Mouse (Mus musculus): ENCODE results near the gene Dcaf7. TPM values are rescaled to one million over a fixed set of nuclear protein-coding genes. Genes with fewer than 3 reads are reported as not detected.

Dcaf7 gene
- total and polyA plus RNA-seq, 2 experiments from 2014 or later = 115 to 222 TPM

DNA sequence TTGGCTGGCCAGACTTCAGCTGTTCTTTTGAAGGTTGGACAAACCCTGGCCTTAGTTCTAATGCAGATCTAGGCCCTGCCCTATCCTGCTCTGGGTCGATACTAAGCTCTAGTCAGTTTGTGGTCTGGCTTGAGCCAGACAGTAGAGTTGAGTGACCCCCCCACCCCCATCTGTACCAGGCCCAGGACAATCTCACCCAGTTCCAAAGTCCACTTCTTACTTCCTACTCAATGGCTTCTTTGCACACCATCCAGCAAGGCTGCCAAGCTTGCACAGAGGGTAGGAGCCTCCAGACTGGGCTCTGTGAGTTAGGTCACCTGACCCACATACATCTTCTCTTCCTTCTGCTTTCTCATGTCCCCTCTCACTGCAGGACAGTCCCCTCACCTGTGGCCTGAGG, 32.1 kb upstream of the Dcaf7 start:
- Histone ChIP-seq H3K4me3 (ENCODE audit: low read depth, low read length) (no peak overlapping the region), H3K4me1 (ENCODE audit: insufficient read depth) (no peaks in the 10 kb centered on the region), H3K9ac (no peak overlapping the region), H3K36me3 (ENCODE audit: insufficient read depth) (no peaks in the 10 kb centered on the region), H3K27me3 (ENCODE audit: insufficient read depth, low read length) (no peaks in the 10 kb centered on the region; the same call in 1 of the 2 replicates), H3K27ac (ENCODE audit: low read depth, low read length) (no peak overlapping the region), H3K9me3 (ENCODE audit: low read length) (no peaks in the 10 kb centered on the region), H3K4me2 (ENCODE audit: low read depth) (no peak overlapping the region)
- 96% methylated on average over 1 of the region's 1 CpGs for WGBS
- ATAC-seq (no peak), DNase-seq (no peak)
- no peak for TF ChIP-seq CTCF (IDR thresholded peaks at IDR 0.05; ENCODE audit: low read depth)

DNA sequence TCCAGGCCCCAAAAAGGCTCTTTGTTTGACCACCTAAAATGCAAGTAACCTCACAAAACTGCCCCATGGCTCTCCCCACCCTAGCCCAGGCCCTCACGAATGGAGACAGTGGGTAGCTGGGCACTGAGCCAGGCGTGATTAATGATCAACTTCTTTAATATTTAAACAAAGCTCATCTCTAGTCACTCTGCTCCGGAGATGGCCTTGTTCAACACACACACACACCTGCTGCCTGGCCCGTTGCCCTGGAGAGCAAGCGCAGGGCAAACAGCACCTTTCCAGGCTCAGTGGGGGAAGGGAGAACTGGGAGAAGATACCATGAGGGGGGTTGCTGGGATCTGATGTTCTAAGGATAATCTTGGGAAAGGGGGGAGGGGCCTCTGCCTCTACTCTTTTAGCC, 30.7 kb upstream of the Dcaf7 start:
- Histone ChIP-seq H3K4me3 (ENCODE audit: low read depth, low read length) (no peak overlapping the region), H3K27ac (ENCODE audit: low read depth, low read length) (no peak overlapping the region), H3K9ac (no peak overlapping the region), H3K4me2 (ENCODE audit: low read depth) (no peak overlapping the region), H3K36me3 (ENCODE audit: insufficient read depth) (no peaks in the 10 kb centered on the region), H3K27me3 (ENCODE audit: insufficient read depth, low read length) (no peaks in the 10 kb centered on the region; the same call in 1 of the 2 replicates), H3K9me3 (ENCODE audit: low read length) (no peaks in the 10 kb centered on the region), H3K4me1 (ENCODE audit: insufficient read depth) (no peaks in the 10 kb centered on the region)
- DNase-seq (no peak), ATAC-seq (no peak)
- no peak for TF ChIP-seq CTCF (IDR thresholded peaks at IDR 0.05; ENCODE audit: low read depth)
- 36% methylated on average over 5 of the region's 5 CpGs for WGBS

DNA sequence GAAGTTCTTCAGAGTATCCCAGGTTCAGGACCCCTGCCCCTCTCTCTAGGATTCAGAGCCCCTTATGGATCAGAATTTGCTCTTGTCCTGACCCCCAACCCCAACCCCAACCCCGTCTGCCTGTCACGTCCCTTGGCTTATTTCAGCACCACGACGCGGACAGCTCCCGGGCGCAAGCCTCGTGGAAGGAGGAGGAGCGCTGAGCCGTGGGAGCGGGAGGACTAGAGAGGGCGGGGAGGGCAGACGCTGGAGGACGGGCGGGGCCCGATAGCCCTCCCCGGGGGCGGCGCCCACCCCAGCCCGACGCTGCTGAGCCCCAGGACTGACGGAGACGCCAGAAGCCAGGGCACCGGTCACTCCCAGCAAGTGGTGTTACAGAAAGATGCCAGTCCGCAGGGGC, 28.9 kb upstream of the Dcaf7 start, which contains the start of gene Kcnh6:
Gene Kcnh6 (plus strand): TSS at position 304 of the 400 bp plus-strand sequence.
- under 1% methylated on average over 24 of the region's 25 CpGs for WGBS
- Histone ChIP-seq H3K4me3 (ENCODE audit: low read depth, low read length) (peak within 1 kb of the TSS; percentile 17; the same call in 1 of the 2 replicates), H3K27me3 (ENCODE audit: insufficient read depth, low read length) (no peaks in the 10 kb centered on the region; the same call in 1 of the 2 replicates), H3K9ac (no peak within 1 kb of the TSS), H3K4me2 (ENCODE audit: low read depth) (peak within 1 kb of the TSS; percentile 46), H3K9me3 (ENCODE audit: low read length) (no peaks in the 10 kb centered on the region), H3K27ac (ENCODE audit: low read depth, low read length) (no peak within 1 kb of the TSS), H3K4me1 (ENCODE audit: insufficient read depth) (no peaks in the 10 kb centered on the region), H3K36me3 (ENCODE audit: insufficient read depth) (no peaks in the 10 kb centered on the region)
- TF ChIP-seq CTCF (IDR thresholded peaks at IDR 0.05; ENCODE audit: low read depth) = no peak
- ATAC-seq (no peak), DNase-seq (no peak)

DNA sequence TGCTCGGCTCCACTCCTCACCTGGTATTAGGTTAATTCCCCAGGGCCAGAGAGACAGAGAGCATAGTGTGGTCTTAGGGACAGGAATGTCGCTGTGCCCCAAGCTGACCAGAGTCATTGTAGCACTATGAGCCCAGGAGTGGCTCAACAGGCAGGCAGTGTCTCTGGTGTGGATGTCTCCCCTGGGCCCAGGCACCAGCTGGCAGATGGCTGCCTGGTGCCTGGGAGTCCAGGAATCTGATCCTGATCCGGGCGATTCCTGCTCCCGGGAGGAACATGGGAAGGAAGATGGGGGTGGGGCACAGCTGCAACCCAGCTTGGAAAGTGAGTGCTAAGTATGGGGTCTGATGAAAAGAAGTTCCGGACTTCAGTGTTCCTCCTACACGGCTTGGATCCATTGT, 24.0 kb upstream of the Dcaf7 start:
- no peak for TF ChIP-seq CTCF (IDR thresholded peaks at IDR 0.05; ENCODE audit: low read depth)
- Histone ChIP-seq H3K4me3 (ENCODE audit: low read depth, low read length) (no peak overlapping the region), H3K9ac (no peak overlapping the region), H3K9me3 (ENCODE audit: low read length) (no peaks in the 10 kb centered on the region), H3K4me1 (ENCODE audit: insufficient read depth) (peaks cover 6% of the 10 kb centered on the region; the same call in 1 of the 2 replicates), H3K27ac (ENCODE audit: low read depth, low read length) (no peak overlapping the region), H3K4me2 (ENCODE audit: low read depth) (no peak overlapping the region), H3K36me3 (ENCODE audit: insufficient read depth) (no peaks in the 10 kb centered on the region), H3K27me3 (ENCODE audit: insufficient read depth, low read length) (no peaks in the 10 kb centered on the region; the same call in 1 of the 2 replicates)
- WGBS = 53% methylated on average over 7 of the region's 7 CpGs
- DNase-seq = no peak
- no peak for ATAC-seq

- Histone ChIP-seq H3K4me2 (ENCODE audit: low read depth) (no peak overlapping the region), H3K9ac (no peak overlapping the region), H3K4me1 (ENCODE audit: insufficient read depth) (peaks cover 6% of the 10 kb centered on the region; the same call in 1 of the 2 replicates), H3K36me3 (ENCODE audit: insufficient read depth) (no peaks in the 10 kb centered on the region), H3K27me3 (ENCODE audit: insufficient read depth, low read length) (no peaks in the 10 kb centered on the region), H3K9me3 (ENCODE audit: low read length) (no peaks in the 10 kb centered on the region), H3K27ac (ENCODE audit: low read depth, low read length) (no peak overlapping the region), H3K4me3 (ENCODE audit: low read depth, low read length) (no peak overlapping the region)
- ATAC-seq (peak; percentile 50), DNase-seq (peak; percentile 66)
- WGBS = 55% methylated on average over 11 of the region's 11 CpGs
- no peak for TF ChIP-seq CTCF (IDR thresholded peaks at IDR 0.05; ENCODE audit: low read depth)
Measured at GRCm38 (mm10) chr11:106013556-106014225, 23.0 kb upstream of the Dcaf7 start.

DNA sequence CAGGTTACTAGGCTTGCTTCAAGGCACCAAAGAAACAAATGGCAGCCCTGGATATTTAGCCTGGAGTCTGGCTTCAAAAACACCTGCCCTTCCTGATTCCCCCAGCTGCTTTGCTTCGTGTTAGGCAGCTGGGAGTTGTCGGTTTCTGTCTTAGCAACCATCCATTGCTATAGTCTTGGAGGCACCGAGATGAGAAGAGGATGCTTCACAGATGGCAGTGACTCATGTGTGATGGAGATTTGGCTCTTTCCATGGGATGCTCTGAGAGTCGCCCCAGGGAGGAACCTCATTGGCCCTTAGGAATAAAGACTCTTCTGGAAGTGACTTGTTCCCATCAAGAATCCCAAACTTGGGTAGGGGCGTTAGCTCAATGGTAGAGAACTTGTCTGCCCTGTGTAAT, 20.2 kb upstream of the Dcaf7 start:
- Histone ChIP-seq H3K27ac (ENCODE audit: low read depth, low read length) (no peak overlapping the region), H3K27me3 (ENCODE audit: insufficient read depth, low read length) (no peaks in the 10 kb centered on the region), H3K9me3 (ENCODE audit: low read length) (no peaks in the 10 kb centered on the region), H3K36me3 (ENCODE audit: insufficient read depth) (no peaks in the 10 kb centered on the region), H3K4me3 (ENCODE audit: low read depth, low read length) (no peak overlapping the region), H3K4me2 (ENCODE audit: low read depth) (no peak overlapping the region), H3K4me1 (ENCODE audit: insufficient read depth) (peaks cover 10% of the 10 kb centered on the region; the same call in 1 of the 2 replicates), H3K9ac (no peak overlapping the region)
- no peak for ATAC-seq
- WGBS = 81% methylated on average over 5 of the region's 5 CpGs
- no peak for TF ChIP-seq CTCF (IDR thresholded peaks at IDR 0.05; ENCODE audit: low read depth)
- no peak for DNase-seq

DNA sequence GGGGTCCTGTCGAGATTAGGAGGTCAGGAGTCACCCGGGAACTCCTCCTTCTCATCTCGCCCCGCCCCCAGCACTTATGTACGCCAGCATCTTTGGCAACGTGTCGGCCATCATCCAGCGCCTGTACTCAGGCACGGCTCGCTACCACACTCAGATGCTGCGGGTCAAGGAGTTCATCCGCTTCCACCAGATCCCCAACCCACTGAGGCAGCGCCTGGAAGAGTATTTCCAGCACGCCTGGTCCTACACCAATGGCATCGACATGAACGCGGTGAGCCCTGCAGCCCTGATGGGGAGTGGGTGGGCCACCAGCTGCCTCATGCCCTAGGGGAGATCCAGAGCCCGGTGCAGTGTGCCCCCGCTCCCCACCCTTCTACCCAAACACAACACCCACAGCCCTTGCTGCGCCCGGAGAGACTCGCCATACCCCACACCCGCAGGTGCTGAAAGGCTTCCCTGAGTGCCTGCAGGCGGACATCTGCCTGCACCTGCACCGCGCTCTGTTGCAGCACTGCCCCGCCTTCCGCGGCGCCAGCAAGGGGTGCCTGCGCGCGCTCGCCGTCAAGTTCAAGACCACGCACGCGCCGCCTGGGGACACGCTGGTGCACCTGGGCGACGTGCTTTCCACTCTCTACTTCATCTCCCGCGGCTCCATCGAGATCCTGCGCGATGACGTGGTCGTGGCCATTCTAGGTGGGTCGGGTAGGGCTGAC, 16.5 kb upstream of the Dcaf7 start:
- under 1% methylated on average over 50 of the region's 50 CpGs for WGBS
- Histone ChIP-seq H3K4me2 (ENCODE audit: low read depth) (peak overlapping the region; percentile 74), H3K27ac (ENCODE audit: low read depth, low read length) (peak overlapping the region; percentile 69), H3K36me3 (ENCODE audit: insufficient read depth) (no peaks in the 10 kb centered on the region), H3K9ac (peak overlapping the region; percentile 57), H3K9me3 (ENCODE audit: low read length) (no peaks in the 10 kb centered on the region), H3K27me3 (ENCODE audit: insufficient read depth, low read length) (no peaks in the 10 kb centered on the region), H3K4me1 (ENCODE audit: insufficient read depth) (0 out of 2 replicates have a peak, but pooled peaks cover 4% of the 10 kb centered on the region), H3K4me3 (ENCODE audit: low read depth, low read length) (peak overlapping the region; percentile 42)
- ATAC-seq = peak; percentile 89
- peak; percentile 70 for DNase-seq
- no peak; the same call in 1 of the 2 replicates for TF ChIP-seq CTCF (IDR thresholded peaks at IDR 0.05; ENCODE audit: low read depth)
